In genomic region chr11:114115077-114115476, GRCm38 (mm10) we compare ENCODE assay signal across 21 mouse cellular contexts. TPM values are rescaled to one million over a fixed set of nuclear protein-coding genes. Genes with fewer than 3 reads are reported as not detected.
DNase-seq lines count a peak whose midpoint lies in the region; ATAC-seq and TF ChIP-seq lines count a peak whose summit lies in the region.
"Had no signal": no experiment of that assay in that cellular context is flagged by ENCODE, and none has a peak within 500 bp of the region (broad histone marks: within the 10 kb centered on the region; RNA-seq: fewer than 3 reads in every experiment).

No protein-coding gene starts in this region.

- H3K36me3 ChIP-seq in hindbrain, embryonic 15.5 days = no peaks in the 10 kb centered on the region
- H3K36me3 ChIP-seq in hindbrain, embryonic 11.5 days (ENCODE audit: control insufficient read depth, insufficient read depth, low read length) = no peaks in the 10 kb centered on the region
- no peaks in the 10 kb centered on the region for H3K36me3 ChIP-seq in lung, embryonic 14.5 days (ENCODE audit: insufficient read depth)
- H3K36me3 ChIP-seq: heart, embryonic 10.5 days; limb, embryonic 12.5 days; liver, embryonic 15.5 days; stomach, embryonic 15.5 days had no signal

- H3K4me1 ChIP-seq in hindbrain, embryonic 15.5 days (replicated peaks) = peaks cover 41% of the 10 kb centered on the region
- no peaks in the 10 kb centered on the region for H3K4me1 ChIP-seq in hindbrain, embryonic 11.5 days (replicated peaks; ENCODE audit: control insufficient read depth, insufficient read depth, low read length)
- H3K4me1 ChIP-seq in lung, embryonic 14.5 days (ENCODE audit: insufficient read depth) = no peaks in the 10 kb centered on the region
- H3K4me1 ChIP-seq: liver, embryonic 15.5 days; stomach, embryonic 15.5 days had no signal

- H3K9me3 ChIP-seq in hindbrain, embryonic 15.5 days = no peaks in the 10 kb centered on the region
- no peaks in the 10 kb centered on the region for H3K9me3 ChIP-seq in hindbrain, embryonic 11.5 days (ENCODE audit: control insufficient read depth, low read length)
- H3K9me3 ChIP-seq in lung, embryonic 14.5 days (ENCODE audit: low read depth, low read length) = no peaks in the 10 kb centered on the region
- H3K9me3 ChIP-seq: heart, embryonic 10.5 days; limb, embryonic 12.5 days; liver, embryonic 15.5 days; stomach, embryonic 15.5 days had no signal

- TF ChIP-seq CTCF in lung, embryonic 14.5 days (IDR thresholded peaks at IDR 0.05; ENCODE audit: low read depth) = peak; percentile 21

- no peak for ATAC-seq in hindbrain, embryonic 15.5 days (ENCODE audit: low FRiP score, low read depth)
- ATAC-seq in hindbrain, embryonic 11.5 days (ENCODE audit: low FRiP score) = no peak
- no peak for ATAC-seq in lung, embryonic 14.5 days (ENCODE audit: insufficient read depth)
- ATAC-seq: CD4-positive, CD25-positive, alpha-beta regulatory T cell, adult 4 months; midbrain, embryonic 16.5 days had no signal

- H3K27me3 ChIP-seq in hindbrain, embryonic 15.5 days = no peaks in the 10 kb centered on the region
- no peaks in the 10 kb centered on the region for H3K27me3 ChIP-seq in hindbrain, embryonic 11.5 days (ENCODE audit: control insufficient read depth, insufficient read depth, low read length)
- no peaks in the 10 kb centered on the region for H3K27me3 ChIP-seq in lung, embryonic 14.5 days (ENCODE audit: insufficient read depth, low read length)
- H3K27me3 ChIP-seq: liver, embryonic 15.5 days; stomach, embryonic 15.5 days had no signal

- no peak overlapping the region for H3K4me3 ChIP-seq in hindbrain, embryonic 15.5 days
- no peak overlapping the region for H3K4me3 ChIP-seq in hindbrain, embryonic 11.5 days (ENCODE audit: low read depth, low read length)
- H3K4me3 ChIP-seq in lung, embryonic 14.5 days (ENCODE audit: low read depth, low read length) = no peak overlapping the region
- H3K4me3 ChIP-seq: gastrocnemius, adult 2 months; heart, embryonic 10.5 days; limb, embryonic 12.5 days; liver, embryonic 15.5 days; stomach, embryonic 15.5 days had no signal

- WGBS in hindbrain, embryonic 15.5 days = 74% methylated on average over 13 of the region's 13 CpGs
- WGBS in hindbrain, embryonic 11.5 days = 82% methylated on average over 13 of the region's 13 CpGs
- 66% methylated on average over 13 of the region's 13 CpGs for WGBS in lung, embryonic 14.5 days

- H3K9ac ChIP-seq in hindbrain, embryonic 15.5 days = no peak overlapping the region
- no peak overlapping the region for H3K9ac ChIP-seq in hindbrain, embryonic 11.5 days (ENCODE audit: low read depth, low read length)
- H3K9ac ChIP-seq in lung, embryonic 14.5 days = no peak overlapping the region
- H3K9ac ChIP-seq: limb, embryonic 12.5 days; liver, embryonic 15.5 days; stomach, embryonic 15.5 days had no signal

- H3K4me2 ChIP-seq in hindbrain, embryonic 15.5 days = no peak overlapping the region
- H3K4me2 ChIP-seq in hindbrain, embryonic 11.5 days (replicated peaks; ENCODE audit: low read depth, low read length) = no peak overlapping the region
- H3K4me2 ChIP-seq in lung, embryonic 14.5 days = no peak overlapping the region
- H3K4me2 ChIP-seq: limb, embryonic 12.5 days; liver, embryonic 15.5 days; stomach, embryonic 15.5 days had no signal

- 0 out of 2 replicates have a peak overlapping the region, but pooled peaks have one; percentile 30 for H3K27ac ChIP-seq in hindbrain, embryonic 15.5 days (replicated peaks)
- no peak overlapping the region for H3K27ac ChIP-seq in hindbrain, embryonic 11.5 days (ENCODE audit: low read depth, low read length)
- no peak overlapping the region for H3K27ac ChIP-seq in lung, embryonic 14.5 days (ENCODE audit: low read depth)
- H3K27ac ChIP-seq: gastrocnemius, adult 2 months; heart, embryonic 10.5 days; limb, embryonic 12.5 days; liver, embryonic 15.5 days; stomach, embryonic 15.5 days had no signal

- DNase-seq in hindbrain, embryonic 11.5 days (ENCODE audit: low spot score) = no peak
- DNase-seq in lung, embryonic 14.5 days = no peak
- no peak for DNase-seq in lung, adult 18-20 months
- peak; percentile 33 for DNase-seq in thymus, postnatal 4 days
- no peak for DNase-seq in thymus, postnatal 0 days (ENCODE audit: low spot score)
- DNase-seq in kidney, postnatal 10 days = no peak
- DNase-seq: cerebellum, adult 8-10 months; gastrocnemius, adult 2 months; kidney, adult 2 months; kidney, postnatal 36 days; layer of hippocampus, adult 9-11 months; right cerebral cortex, adult 18-20 months; spleen, adult 18-20 months; thymus, postnatal 14 days had no signal

RNA-seq across cellular contexts. Expression of gene Sdk2, which starts 48.2 kb away (rescaled TPM):
- 4.7 and 4.9 TPM in 2 replicates for polyA plus RNA-seq in hindbrain, embryonic 15.5 days (2015; fragmentation: Nextera tagmentation; extraction: Ambion mirVana)
- polyA plus RNA-seq in hindbrain, embryonic 11.5 days (2014; fragmentation: Nextera tagmentation; extraction: Ambion mirVana) = 2.9 and 4.2 TPM in 2 replicates
- 3.5 and 4.4 TPM in 2 replicates for polyA plus RNA-seq in lung, embryonic 14.5 days (2014; fragmentation: Nextera tagmentation; extraction: Ambion mirVana)
- 0.49 and 0.60 TPM in 2 replicates for polyA plus RNA-seq in thymus, postnatal 0 days (2015; fragmentation: Nextera tagmentation; extraction: Ambion mirVana)
